Mouse (Mus musculus): ENCODE measurements at regions not wholly inside any gene's neighbourhood (a gene's known extent, or its start where the extent isn't known, plus 50 kb on each side); places are given as distances from the start of the nearest gene placed in this dataset.

DNA sequence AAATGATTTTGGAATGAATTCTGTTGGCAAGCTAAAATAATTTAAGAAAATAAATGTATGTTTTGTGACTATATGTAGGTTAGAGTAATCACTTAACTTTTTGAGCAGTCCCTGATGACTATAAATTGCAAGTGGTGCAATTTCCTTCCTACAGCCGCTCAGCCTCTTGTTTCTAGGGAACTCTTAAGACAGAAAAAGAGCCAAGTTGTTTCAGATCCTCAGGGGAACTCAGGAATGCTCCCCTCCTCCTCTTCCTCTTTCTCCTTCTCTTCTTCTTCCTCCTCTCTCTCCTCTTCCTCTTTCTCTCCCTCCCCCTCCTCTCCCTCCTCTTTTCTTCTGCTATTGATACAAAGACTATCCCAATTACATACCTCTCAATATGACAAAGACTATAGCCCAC is 141.4 kb upstream of the Krr1 start:
- no peak for DNase-seq (ENCODE audit: extremely low spot score in 1 of 2, low spot score in 2 of 2)
- no peak overlapping the region for H3K27ac ChIP-seq
- TF ChIP-seq CTCF (IDR thresholded peaks at IDR 0.05) = no peak
- H3K4me3 ChIP-seq = no peak overlapping the region
- intact Hi-C loops (cut with DNase I) = no loop called here

DNA sequence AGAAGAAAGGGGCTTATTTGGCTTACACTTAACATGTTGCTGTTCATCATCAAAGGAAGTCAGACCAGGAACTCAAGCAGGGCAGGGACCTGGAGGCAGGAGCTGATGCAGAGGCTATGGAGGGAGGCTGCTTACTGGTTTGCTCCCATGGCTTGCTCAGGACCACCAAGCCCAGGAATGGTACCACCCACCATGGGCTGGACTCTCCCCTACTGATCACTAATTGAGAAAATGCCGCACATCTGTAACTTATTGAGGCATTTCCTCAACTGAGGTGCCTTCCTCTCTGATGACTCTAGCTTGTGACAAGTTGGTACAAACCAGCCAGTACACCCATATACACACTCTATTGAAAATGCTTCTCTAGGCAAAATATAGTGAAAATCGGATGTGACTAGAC is 138.9 kb upstream of the Krr1 start:
- no peak for DNase-seq (ENCODE audit: extremely low spot score in 1 of 2, low spot score in 2 of 2)
- no peak for TF ChIP-seq CTCF (IDR thresholded peaks at IDR 0.05)
- intact Hi-C loops (cut with DNase I) = no loop called here
- no peak overlapping the region for H3K27ac ChIP-seq
- no peak overlapping the region for H3K4me3 ChIP-seq

DNA sequence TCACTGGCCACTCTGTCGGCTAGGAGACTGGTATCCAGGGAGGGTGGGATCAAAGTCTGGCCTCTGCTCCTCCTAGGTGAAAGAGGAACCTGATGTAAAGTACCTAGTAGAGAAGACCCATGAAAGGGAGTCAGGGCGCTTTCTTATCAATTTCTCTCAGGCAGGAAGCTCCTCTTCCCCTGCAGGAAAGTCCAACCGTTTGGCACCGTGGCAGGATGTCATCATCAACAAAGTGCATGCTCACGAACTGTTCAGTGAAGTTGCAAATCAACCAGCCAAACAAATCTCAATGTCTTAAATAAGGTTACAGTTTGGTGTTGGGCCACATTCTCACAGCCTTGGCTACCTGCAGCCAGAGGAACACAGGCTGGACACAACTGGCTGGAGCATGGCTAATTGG is 138.2 kb upstream of the Krr1 start:
- no peak overlapping the region for H3K27ac ChIP-seq
- TF ChIP-seq CTCF (IDR thresholded peaks at IDR 0.05) = no peak
- DNase-seq (ENCODE audit: extremely low spot score in 1 of 2, low spot score in 2 of 2) = no peak
- no peak overlapping the region for H3K4me3 ChIP-seq
- intact Hi-C loops (cut with DNase I) = no loop called here

DNA sequence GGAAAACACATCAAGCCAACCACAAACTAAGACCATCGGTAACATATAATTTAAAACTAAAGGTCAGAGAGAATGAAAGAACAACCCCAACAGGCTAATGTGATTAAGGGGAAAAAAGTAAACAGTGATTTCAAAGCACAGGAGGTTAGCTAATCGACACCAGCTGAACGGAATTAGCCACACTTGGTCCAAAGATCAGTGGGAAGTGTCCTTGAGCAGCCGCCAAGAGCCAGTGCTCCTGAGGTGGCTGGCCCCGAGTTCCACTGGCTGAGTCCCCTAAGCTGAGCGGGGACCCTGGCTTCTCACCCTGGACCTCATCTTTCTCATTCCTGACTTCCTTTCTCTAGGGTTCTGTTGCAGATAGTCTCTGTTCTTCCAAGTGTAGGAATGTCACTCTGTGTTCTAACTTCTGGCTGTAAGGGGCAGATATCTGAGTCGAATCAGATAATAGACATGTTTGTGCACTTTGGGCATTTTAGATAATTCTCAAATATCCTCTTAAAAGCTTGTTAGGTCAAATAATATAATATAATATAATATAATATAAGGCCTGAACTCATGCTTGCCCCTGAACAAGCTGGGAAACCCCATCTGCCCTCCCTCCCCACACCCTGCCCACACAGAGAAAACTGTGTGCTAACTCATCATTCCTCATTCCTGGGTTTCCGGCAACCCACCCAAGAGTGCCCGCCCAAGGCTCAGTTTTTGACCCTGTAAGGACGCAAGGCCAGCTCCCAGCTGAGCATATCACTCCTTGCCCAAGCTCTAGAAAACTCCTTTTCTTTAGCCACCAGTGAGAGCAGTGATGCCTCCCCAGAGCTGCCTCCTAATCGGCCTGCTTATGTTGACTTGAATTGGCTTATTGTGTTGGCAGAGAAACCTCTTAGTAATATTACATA is 137.3 kb upstream of the Krr1 start:
- Histone ChIP-seq H3K27ac (no peak overlapping the region), H3K4me3 (no peak overlapping the region)
- intact Hi-C loops (cut with DNase I) = no loop called here
- no peak for TF ChIP-seq CTCF (IDR thresholded peaks at IDR 0.05)
- DNase-seq (ENCODE audit: extremely low spot score in 1 of 2, low spot score in 2 of 2) = no peak

DNA sequence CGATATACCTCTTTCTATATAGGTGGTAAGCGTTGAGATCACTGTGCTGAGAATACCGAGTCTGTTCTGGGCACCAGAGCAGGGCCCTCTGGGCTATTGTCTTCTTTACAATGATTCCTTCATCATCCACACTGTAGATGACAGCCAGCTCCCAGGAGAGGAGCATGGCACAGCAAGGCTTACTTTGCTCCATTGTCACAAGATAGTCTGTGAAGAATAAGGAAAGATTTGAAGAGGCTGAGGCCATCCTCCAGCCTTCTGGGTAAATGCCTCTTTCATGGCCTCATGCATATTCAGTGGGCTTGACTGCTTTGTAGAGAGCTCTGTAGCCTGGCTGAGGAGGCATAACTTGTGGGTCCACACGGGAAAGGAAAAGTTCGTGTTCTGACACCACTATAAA is 136.3 kb upstream of the Krr1 start:
- no peak for DNase-seq (ENCODE audit: extremely low spot score in 1 of 2, low spot score in 2 of 2)
- intact Hi-C loops (cut with DNase I) = no loop called here
- H3K4me3 ChIP-seq = no peak overlapping the region
- no peak for TF ChIP-seq CTCF (IDR thresholded peaks at IDR 0.05)
- no peak overlapping the region for H3K27ac ChIP-seq

DNA sequence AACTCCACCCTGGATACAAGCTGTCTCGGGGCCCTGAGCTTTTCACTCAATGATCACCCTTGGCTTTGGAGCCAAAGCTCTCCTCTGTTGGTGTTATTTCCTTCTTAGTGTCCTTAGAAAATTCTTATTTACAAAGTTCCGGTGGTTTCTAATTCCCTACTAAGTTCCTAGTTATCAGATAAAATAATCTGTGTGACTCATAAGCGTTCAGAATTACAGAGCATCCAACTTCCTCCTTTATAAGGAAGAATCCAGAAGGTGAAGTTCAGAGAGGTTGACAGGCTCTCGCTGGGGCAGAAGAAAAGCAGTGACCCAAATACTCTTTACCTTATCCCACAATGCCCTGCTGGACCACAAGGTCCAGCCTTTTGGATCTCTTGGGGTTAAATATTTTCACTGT is 135.7 kb upstream of the Krr1 start:
- no peak for DNase-seq (ENCODE audit: extremely low spot score in 1 of 2, low spot score in 2 of 2)
- H3K4me3 ChIP-seq = no peak overlapping the region
- TF ChIP-seq CTCF (IDR thresholded peaks at IDR 0.05) = no peak
- intact Hi-C loops (cut with DNase I) = no loop called here
- H3K27ac ChIP-seq = no peak overlapping the region

DNA sequence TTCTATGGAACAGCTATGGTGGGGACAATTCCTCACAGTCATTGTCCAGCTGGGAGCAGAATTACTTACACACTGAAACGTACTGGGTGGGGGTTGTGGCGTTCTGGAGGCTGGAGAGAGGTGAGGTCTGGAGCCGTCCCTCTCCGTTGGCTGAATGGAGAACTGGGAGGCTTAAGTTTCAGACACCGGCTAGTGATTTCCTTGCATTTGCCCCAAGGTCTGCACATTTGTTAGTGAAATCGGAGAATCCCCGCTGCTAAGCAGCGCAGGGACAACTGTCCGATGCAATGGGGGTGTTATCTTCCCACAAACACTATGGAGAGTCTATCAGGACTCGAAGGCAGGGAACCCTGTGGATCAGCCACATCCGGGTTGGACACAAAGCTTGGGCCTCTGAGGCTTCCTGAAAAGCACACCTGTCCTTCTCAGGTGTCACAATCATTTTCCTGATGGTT is 130.1 kb upstream of the Krr1 start:
- intact Hi-C loops (cut with DNase I) = no loop called here
- no peak for TF ChIP-seq CTCF (IDR thresholded peaks at IDR 0.05)
- Histone ChIP-seq H3K27ac (no peak overlapping the region), H3K4me3 (no peak overlapping the region)
- no peak for DNase-seq (ENCODE audit: extremely low spot score in 1 of 2, low spot score in 2 of 2)

DNA sequence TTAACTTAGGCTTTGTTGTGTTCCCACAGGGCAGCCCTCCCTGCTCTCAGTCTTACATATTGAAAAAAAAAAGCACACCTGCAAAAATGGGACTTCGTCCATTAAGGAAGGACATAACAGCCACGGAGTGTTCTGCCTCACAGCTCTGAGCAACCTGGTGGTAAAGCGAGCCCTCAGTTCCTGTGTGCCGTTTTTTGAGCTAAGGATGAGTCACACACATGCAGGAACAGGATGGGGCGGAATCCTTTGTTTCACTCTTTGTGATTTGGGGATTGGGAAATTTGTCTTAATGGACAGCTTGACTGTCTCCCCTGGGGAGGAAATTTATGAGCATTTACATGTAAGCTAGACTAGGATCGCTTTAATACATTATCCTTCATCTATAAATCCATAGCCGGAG is 129.6 kb upstream of the Krr1 start:
- Histone ChIP-seq H3K4me3 (no peak overlapping the region), H3K27ac (no peak overlapping the region)
- intact Hi-C loops (cut with DNase I) = no loop called here
- no peak for TF ChIP-seq CTCF (IDR thresholded peaks at IDR 0.05)
- DNase-seq (ENCODE audit: extremely low spot score in 1 of 2, low spot score in 2 of 2) = no peak

DNA sequence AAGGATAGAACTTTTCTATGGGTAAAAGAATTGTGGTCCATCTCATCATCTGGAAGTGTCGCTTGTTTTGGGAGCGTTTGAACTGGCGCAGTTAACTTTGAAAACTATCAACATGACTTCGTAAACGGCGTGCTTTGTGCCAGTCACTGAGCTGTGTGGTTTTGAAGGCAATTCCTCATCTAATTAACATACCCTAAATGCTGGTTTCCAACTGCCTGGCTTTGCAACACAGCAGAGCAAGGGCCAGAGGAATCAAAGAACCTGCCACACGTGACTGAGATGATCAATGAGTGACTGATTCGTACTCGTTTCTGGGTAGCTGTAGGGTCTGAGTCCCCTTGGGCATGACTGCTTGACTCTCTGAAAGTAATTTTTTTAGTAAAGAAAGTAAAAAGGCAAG is 129.2 kb upstream of the Krr1 start:
- Histone ChIP-seq H3K4me3 (no peak overlapping the region), H3K27ac (no peak overlapping the region)
- no peak for TF ChIP-seq CTCF (IDR thresholded peaks at IDR 0.05)
- DNase-seq (ENCODE audit: extremely low spot score in 1 of 2, low spot score in 2 of 2) = no peak
- intact Hi-C loops (cut with DNase I) = no loop called here

DNA sequence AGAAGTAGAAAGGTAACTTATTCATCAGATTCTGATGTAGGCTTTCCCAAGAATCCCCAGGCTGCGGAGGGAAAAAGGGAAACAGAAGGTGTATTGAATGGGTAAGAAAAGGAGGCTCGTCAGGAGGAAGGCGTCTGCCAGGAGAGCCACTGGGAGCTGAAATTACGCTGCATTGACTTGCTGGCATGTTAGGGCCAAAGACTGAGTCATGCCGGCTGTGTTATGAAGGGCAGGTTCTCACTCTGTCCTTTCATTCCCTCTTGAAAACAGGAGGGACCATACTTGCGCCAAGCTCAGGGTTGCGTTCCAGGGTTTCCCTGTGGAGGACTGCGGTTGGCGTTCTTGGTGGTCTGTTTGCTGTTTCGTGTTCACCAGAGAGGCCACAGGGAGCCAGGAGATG is 128.3 kb upstream of the Krr1 start:
- DNase-seq (ENCODE audit: extremely low spot score in 1 of 2, low spot score in 2 of 2) = no peak
- H3K27ac ChIP-seq = no peak overlapping the region
- intact Hi-C loops (cut with DNase I) = no loop called here
- TF ChIP-seq CTCF (IDR thresholded peaks at IDR 0.05) = no peak
- no peak overlapping the region for H3K4me3 ChIP-seq

DNA sequence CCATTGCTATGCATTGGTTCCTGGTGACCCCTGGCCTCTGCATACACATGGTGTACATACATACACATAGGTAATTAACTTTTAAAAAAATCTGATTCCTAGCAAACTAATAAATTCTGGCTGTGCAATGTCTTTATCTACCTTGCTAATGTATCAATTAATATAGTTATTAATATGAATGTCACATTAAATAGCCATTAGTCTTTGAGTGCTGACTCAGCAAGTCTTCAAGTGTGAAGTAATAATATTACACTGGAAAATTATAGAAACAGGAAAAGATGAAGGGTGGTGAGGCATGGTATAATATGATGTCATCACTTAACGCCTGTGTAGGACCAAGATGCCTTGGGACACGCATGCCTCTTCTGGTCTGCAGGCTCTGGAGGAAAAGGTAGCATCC is 126.5 kb upstream of the Krr1 start:
- intact Hi-C loops (cut with DNase I) = no loop called here
- no peak overlapping the region for H3K4me3 ChIP-seq
- DNase-seq (ENCODE audit: extremely low spot score in 1 of 2, low spot score in 2 of 2) = no peak
- H3K27ac ChIP-seq = no peak overlapping the region
- TF ChIP-seq CTCF (IDR thresholded peaks at IDR 0.05) = no peak

DNA sequence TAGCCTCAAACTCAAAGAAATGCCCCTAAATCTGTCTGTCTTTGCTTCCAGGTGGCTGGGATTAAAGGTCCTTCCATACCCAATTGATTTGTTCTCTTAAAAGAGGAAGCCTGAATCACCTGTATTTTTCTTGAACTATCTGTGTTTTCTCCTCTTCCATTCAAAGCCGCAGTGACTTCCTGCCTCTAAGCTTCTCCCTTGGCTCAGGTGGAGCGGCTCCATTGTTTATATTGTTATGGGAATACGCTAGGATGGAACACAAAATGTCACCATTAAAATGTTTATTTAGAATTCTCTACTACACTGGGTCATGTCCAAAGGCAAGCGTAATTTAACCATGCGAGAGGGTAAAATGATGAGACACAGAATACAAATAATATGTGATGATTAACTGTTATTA is 118.2 kb upstream of the Krr1 start:
- no peak overlapping the region for H3K27ac ChIP-seq
- TF ChIP-seq CTCF (IDR thresholded peaks at IDR 0.05) = no peak
- no peak overlapping the region for H3K4me3 ChIP-seq
- intact Hi-C loops (cut with DNase I) = no loop called here
- no peak for DNase-seq (ENCODE audit: extremely low spot score in 1 of 2, low spot score in 2 of 2)

DNA sequence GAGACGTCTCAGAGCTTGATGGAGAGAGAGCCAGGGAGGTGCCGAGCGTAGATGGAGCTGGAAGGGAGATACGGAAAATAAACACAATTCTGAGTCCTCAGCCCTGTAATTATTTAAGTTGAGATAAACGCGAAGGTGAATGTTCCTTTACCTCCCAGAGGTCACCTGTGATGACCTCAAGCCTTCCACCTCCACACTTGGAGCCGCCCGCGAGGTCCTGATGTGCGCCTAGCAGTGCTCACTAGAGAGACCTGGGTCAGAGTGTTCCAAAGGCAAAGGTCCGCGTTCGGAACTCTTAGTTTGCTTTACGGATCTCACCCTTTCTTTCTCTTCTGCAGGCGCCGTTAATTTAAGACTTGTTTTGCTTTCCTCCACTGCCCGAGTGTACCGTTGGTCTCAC is 117.0 kb upstream of the Krr1 start:
- intact Hi-C loops (cut with DNase I) = no loop called here
- TF ChIP-seq CTCF (IDR thresholded peaks at IDR 0.05) = no peak
- no peak for DNase-seq (ENCODE audit: extremely low spot score in 1 of 2, low spot score in 2 of 2)
- Histone ChIP-seq H3K27ac (no peak overlapping the region), H3K4me3 (no peak overlapping the region)

Data from left cerebral cortex, adult 2 months (tissue).